In genomic region chr4:63487916-63488315, GRCm38 (mm10) we compare ENCODE assay signal across 24 mouse cellular contexts. TPM values are rescaled to one million over a fixed set of nuclear protein-coding genes. Genes with fewer than 3 reads are reported as not detected.
DNase-seq lines count a peak whose midpoint lies in the region; ATAC-seq and TF ChIP-seq lines count a peak whose summit lies in the region.
"Had no signal": no experiment of that assay in that cellular context is flagged by ENCODE, and none has a peak within 500 bp of the region (broad histone marks: within the 10 kb centered on the region; RNA-seq: fewer than 3 reads in every experiment).

No protein-coding gene starts in this region.

- H3K4me1 ChIP-seq in kidney, embryonic 15.5 days = peaks cover 34% of the 10 kb centered on the region
- peaks cover 24% of the 10 kb centered on the region for H3K4me1 ChIP-seq in kidney, adult 2 months (ENCODE audit: control insufficient read depth, insufficient read depth, low read length)
- H3K4me1 ChIP-seq in kidney, embryonic 14.5 days (ENCODE audit: control insufficient read depth, insufficient read depth, low read length) = peaks cover 18% of the 10 kb centered on the region; the same call in 1 of the 2 replicates

- H3K9ac ChIP-seq in kidney, embryonic 15.5 days = no peak overlapping the region
- H3K9ac ChIP-seq in kidney, embryonic 14.5 days (ENCODE audit: low read depth, low read length) = no peak overlapping the region
- H3K9ac ChIP-seq: embryonic facial prominence, embryonic 12.5 days; forebrain, embryonic 13.5 days; forebrain, embryonic 15.5 days had no signal

- no peak overlapping the region for H3K4me2 ChIP-seq in kidney, embryonic 15.5 days
- no peak overlapping the region for H3K4me2 ChIP-seq in kidney, embryonic 14.5 days (replicated peaks; ENCODE audit: low read depth, low read length)
- H3K4me2 ChIP-seq: embryonic facial prominence, embryonic 12.5 days; forebrain, embryonic 13.5 days; forebrain, embryonic 15.5 days had no signal

- H3K36me3 ChIP-seq in kidney, embryonic 15.5 days = no peaks in the 10 kb centered on the region
- H3K36me3 ChIP-seq in kidney, adult 2 months (ENCODE audit: control insufficient read depth, insufficient read depth, low read length) = no peaks in the 10 kb centered on the region
- H3K36me3 ChIP-seq in kidney, embryonic 14.5 days (ENCODE audit: control insufficient read depth, insufficient read depth, low read length) = no peaks in the 10 kb centered on the region
- H3K36me3 ChIP-seq: embryonic facial prominence, embryonic 12.5 days; forebrain, embryonic 15.5 days; G1E had no signal

- WGBS in kidney, embryonic 15.5 days = 88% methylated on average over 2 of the region's 2 CpGs
- 61% methylated on average over 2 of the region's 2 CpGs for WGBS in kidney, adult 2 months
- 86% methylated on average over 2 of the region's 2 CpGs for WGBS in kidney, embryonic 14.5 days

- no peak overlapping the region for H3K4me3 ChIP-seq in kidney, embryonic 15.5 days (replicated peaks)
- H3K4me3 ChIP-seq in kidney, adult 2 months (ENCODE audit: insufficient read depth, low read depth, low read length) = no peak overlapping the region
- no peak overlapping the region for H3K4me3 ChIP-seq in kidney, embryonic 14.5 days (ENCODE audit: low read length)
- H3K4me3 ChIP-seq: embryonic facial prominence, embryonic 10.5 days; embryonic facial prominence, embryonic 12.5 days; forebrain, embryonic 13.5 days; forebrain, embryonic 15.5 days had no signal

- no peak overlapping the region for H3K27ac ChIP-seq in kidney, embryonic 15.5 days
- peak overlapping the region; percentile 41; the same call in 1 of the 2 replicates for H3K27ac ChIP-seq in kidney, adult 2 months (ENCODE audit: insufficient read depth, low read depth, low read length)
- no peak overlapping the region for H3K27ac ChIP-seq in kidney, embryonic 14.5 days (ENCODE audit: low read depth, low read length)
- H3K27ac ChIP-seq: embryonic facial prominence, embryonic 10.5 days; embryonic facial prominence, embryonic 12.5 days; forebrain, embryonic 13.5 days; forebrain, embryonic 15.5 days had no signal

- TF ChIP-seq CTCF in kidney, adult 2 months (conservative IDR thresholded peaks at IDR 0.05; ENCODE audit: insufficient read depth, insufficient read length, low read depth, low read length) = no peak

- H3K27me3 ChIP-seq in kidney, embryonic 15.5 days = no peaks in the 10 kb centered on the region
- H3K27me3 ChIP-seq in kidney, adult 2 months (replicated peaks; ENCODE audit: control insufficient read depth, insufficient read depth, low read length) = no peaks in the 10 kb centered on the region
- H3K27me3 ChIP-seq in kidney, embryonic 14.5 days (ENCODE audit: control insufficient read depth, insufficient read depth, low read length) = no peaks in the 10 kb centered on the region
- H3K27me3 ChIP-seq: CH12.LX; forebrain, embryonic 13.5 days; forebrain, embryonic 15.5 days; Patski had no signal

- no peaks in the 10 kb centered on the region for H3K9me3 ChIP-seq in kidney, embryonic 15.5 days (replicated peaks)
- no peaks in the 10 kb centered on the region for H3K9me3 ChIP-seq in kidney, embryonic 14.5 days (ENCODE audit: control insufficient read depth, low read length)
- H3K9me3 ChIP-seq: embryonic facial prominence, embryonic 10.5 days; embryonic facial prominence, embryonic 12.5 days; forebrain, embryonic 15.5 days had no signal

- no peak for TF ChIP-seq POLR2A in kidney, adult 2 months (IDR thresholded peaks at IDR 0.05; ENCODE audit: low read depth, low read length)

- DNase-seq in kidney, adult 11 months = peak; percentile 27
- DNase-seq in kidney, adult 2 months = peak; percentile 76
- DNase-seq in kidney, adult 9 months = peak; percentile 75
- DNase-seq in kidney, postnatal 4 days = no peak
- DNase-seq: adrenal gland, adult 8-10 months; adrenal gland, postnatal 14 days; adrenal gland, postnatal 36 days; B cell, adult 2 months; cerebellum, adult 11-12 months; cerebellum, adult 2 months; cerebellum, adult 9-10 months; cerebellum, postnatal 10 days; cerebellum, postnatal 25 days had no signal

- no peak; the same call in 1 of the 2 replicates for ATAC-seq in kidney, embryonic 15.5 days (replicated peaks; ENCODE audit: low FRiP score)
- ATAC-seq in kidney, embryonic 14.5 days (ENCODE audit: low FRiP score, low TSS enrichment) = no peak; the same call in 1 of the 2 replicates
- ATAC-seq: activated CD4-positive, CD25-positive, alpha-beta regulatory T cell, adult 4 months; CD4-positive, CD25-positive, alpha-beta regulatory T cell, adult 4 months; forebrain, embryonic 13.5 days; forebrain, embryonic 15.5 days had no signal

RNA-seq across cellular contexts. Expression of gene Whrn, which starts 7.9 kb away (rescaled TPM):
- polyA plus RNA-seq in kidney, embryonic 15.5 days (2015; fragmentation: Nextera tagmentation; extraction: Ambion mirVana) = 5.1 and 6.1 TPM in 2 replicates
- polyA plus RNA-seq in kidney, adult 2 months (2012; rRNA removed) = 20.3 and 22.7 TPM in 2 replicates
- 8.0 and 8.7 TPM in 2 replicates for polyA plus RNA-seq in kidney, embryonic 14.5 days (2014; fragmentation: Nextera tagmentation; extraction: Ambion mirVana)
- polyA plus RNA-seq: G1E had no signal

RNA-seq across cellular contexts. Expression of gene Atp6v1g1, which starts 56.7 kb away (rescaled TPM):
- 287 and 307 TPM in 2 replicates for polyA plus RNA-seq in kidney, embryonic 15.5 days (2015; fragmentation: Nextera tagmentation; extraction: Ambion mirVana)
- 76.1 and 117 TPM in 2 replicates for polyA plus RNA-seq in kidney, adult 2 months (2012; rRNA removed)
- 264 and 332 TPM in 2 replicates for polyA plus RNA-seq in kidney, embryonic 14.5 days (2014; fragmentation: Nextera tagmentation; extraction: Ambion mirVana)

Comparison
In these comparisons a context has a peak if more than half of its experiments do, and no peak if none do; other contexts are left out.
1. DNase-seq: peak in kidney, adult 11 months (single experiment), kidney, adult 2 months (single experiment) and kidney, adult 9 months (single experiment); none in kidney, postnatal 4 days (0 of 2).